Mouse (Mus musculus) lung, adult 10 weeks (tissue): Measurements from ENCODE around the gene Mettl16. TPM values are rescaled to one million over a fixed set of nuclear protein-coding genes. Genes with fewer than 3 reads are reported as not detected.

ENCODE experiments used
- polyA plus RNA-seq: library from polyadenylated mRNA; stranded (reverse); fragments of 350-450 nt; fragmentation: Illumina TruSeq; extraction: RNeasy Lipid Tissue Mini Kit (QIAGEN cat#74804); gene quantifications from one replicate; pipeline ENCODE4 v1.2.3, GENCODE M21; 2014; ENCODE audit warnings: low read depth, low replicate concordance; ENCODE audit not compliant: insufficient read depth

Mettl16 gene
- polyA plus RNA-seq = 7.0 TPM

GRCm38 (mm10) chr11:74770595-74771207 is at the start of gene Mettl16:
Mettl16 (plus strand) TSS chr11:74770830.

DNA sequence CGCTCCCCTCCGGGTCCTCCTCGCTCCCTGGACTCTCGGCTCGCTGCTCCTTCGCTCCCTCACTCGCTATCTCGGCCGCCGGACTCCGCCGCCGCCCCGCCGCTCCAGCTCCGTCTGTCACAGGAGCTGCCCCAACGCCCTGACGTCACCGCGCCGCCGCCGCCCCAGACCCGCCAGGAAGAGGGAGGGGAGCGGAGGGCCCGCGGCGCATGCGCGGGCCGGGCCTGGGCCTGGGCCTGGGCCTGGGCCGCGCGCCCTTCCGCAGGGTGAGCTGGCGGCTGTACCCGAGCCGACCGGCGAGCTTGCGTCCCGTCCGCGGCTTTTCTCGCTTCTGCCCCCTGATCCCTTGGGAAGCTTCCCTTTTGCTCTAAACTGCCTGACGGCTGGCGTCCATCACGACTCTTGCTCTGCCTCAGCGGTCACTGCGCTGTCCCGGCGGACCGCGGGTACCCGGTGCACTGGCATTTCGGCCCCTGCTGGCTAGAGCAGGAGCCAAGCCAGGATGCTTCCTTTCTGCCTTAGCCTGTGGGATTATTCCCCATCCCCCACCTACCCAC is 46.3 kb upstream of the Mettl16 start, which contains the start of gene Pafah1b1:
Gene Pafah1b1, minus strand, starts transcription at position 436 of the 557 bp plus-strand sequence.

DNA sequence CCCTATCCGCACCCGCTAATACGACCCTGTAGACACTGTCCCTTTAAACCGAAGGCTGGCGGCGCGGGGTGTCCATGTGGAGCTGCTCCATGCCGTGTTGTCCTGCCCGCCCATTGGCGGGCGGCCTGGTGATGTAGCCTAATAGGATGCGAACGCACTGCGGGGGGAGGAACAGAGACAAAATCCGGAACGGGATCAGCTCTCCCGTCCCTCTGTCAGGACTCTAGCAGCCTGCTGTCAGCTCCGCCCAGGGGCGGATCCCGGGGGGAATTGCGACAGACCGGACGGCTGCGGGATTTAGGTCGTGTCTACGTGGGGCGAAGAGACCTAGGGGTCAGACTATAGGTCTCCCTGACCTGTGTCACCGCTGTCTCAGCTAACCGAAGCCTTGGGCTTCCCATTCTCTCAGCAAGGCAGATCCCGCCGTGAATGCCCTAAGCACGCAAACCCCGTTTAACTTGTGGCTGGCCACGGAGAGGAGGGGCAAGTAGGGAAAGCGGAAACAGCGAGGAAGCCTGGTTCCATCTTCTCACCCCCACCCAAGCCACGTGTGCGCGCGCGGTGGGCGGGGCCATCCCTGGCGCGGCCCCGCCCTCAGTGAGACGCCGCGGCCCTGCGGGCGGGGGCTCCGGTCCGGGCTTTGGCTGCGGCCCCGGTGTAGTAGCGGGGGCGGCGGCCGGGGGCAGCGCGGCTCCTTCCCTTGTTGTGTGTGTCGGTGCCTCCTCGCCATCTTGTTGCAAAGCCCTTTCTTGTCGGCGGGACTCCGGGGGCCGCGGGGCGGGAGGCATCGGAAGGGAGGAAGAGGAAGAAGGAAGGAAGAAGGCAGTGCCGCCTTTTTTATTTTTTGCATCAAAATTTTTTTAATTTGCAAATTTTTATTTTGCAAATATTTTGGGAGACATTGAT is 59.9 kb downstream of the Mettl16 start, which contains the start of gene Mnt:
Gene Mnt, plus strand, starts transcription at position 665 of the 906 bp plus-strand sequence.

Other genes starting within 250 kb of the Mettl16 start
- gene Rap1gap2, start 159.9 kb upstream of the Mettl16 start, polyA plus RNA-seq = 3.0 TPM
- gene Ccdc92b, start 151.2 kb upstream of the Mettl16 start, polyA plus RNA-seq = 0.39 TPM
- 13.7 TPM for gene Cluh, start 121.3 kb upstream of the Mettl16 start, polyA plus RNA-seq
- 42.4 TPM for gene Pafah1b1, start 46.2 kb upstream of the Mettl16 start, polyA plus RNA-seq
- 6.4 TPM for gene Mnt, start 60.1 kb downstream of the Mettl16 start, polyA plus RNA-seq
- gene Sgsm2, start 126.2 kb downstream of the Mettl16 start, polyA plus RNA-seq = 4.6 TPM
- 9.1 TPM for gene Tsr1, start 127.2 kb downstream of the Mettl16 start, polyA plus RNA-seq
- 11.0 TPM for gene Smg6, start 155.0 kb downstream of the Mettl16 start, polyA plus RNA-seq
- gene Srr, start 155.1 kb downstream of the Mettl16 start, polyA plus RNA-seq = 10.4 TPM